Mouse (Mus musculus) CH12.LX (cell line): ENCODE measurements at regions not wholly inside any gene's neighbourhood (a gene's known extent, or its start where the extent isn't known, plus 50 kb on each side); places are given as distances from the start of the nearest gene placed in this dataset.

Source experiments
- DNase-seq: peaks from one replicate; pipeline ENCODE4 v3.0.0-alpha.2; 2013; ENCODE audit errors: extremely low read depth
- H3K27ac ChIP-seq: 2 replicates; pipeline ENCODE4 v1.5.1; 2012; ENCODE audit warnings: low read depth, mild to moderate bottlenecking, control low read depth, moderate library complexity; ENCODE audit not compliant: insufficient read depth
- H3K27me3 ChIP-seq: replicated peaks from 2 replicates; pipeline ENCODE3; 2012; ENCODE audit warnings: inconsistent platforms
- H3K36me3 ChIP-seq, 2 experiments: replicated peaks in 1 of 2; 2 replicates each; pipeline versions ENCODE3 to v1.6.1; 2012; ENCODE audit warnings: inconsistent platforms in 1 of 2, low read length in 1 of 2, mild to moderate bottlenecking in 1 of 2, mixed read lengths in 1 of 2, moderate library complexity in 1 of 2; ENCODE audit not compliant: control insufficient read depth in 1 of 2, insufficient read depth in 1 of 2
- H3K4me1 ChIP-seq, 2 experiments: 2 replicates each; pipeline ENCODE4 v1.6.1; 2012; ENCODE audit warnings: inconsistent platforms in 1 of 2, moderate library complexity in 1 of 2; ENCODE audit not compliant: insufficient read depth in 2 of 2, control insufficient read depth in 1 of 2
- H3K4me2 ChIP-seq: 2 replicates; pipeline ENCODE4 v1.6.1; 2012; ENCODE audit warnings: low read depth, mild to moderate bottlenecking, control low read depth; ENCODE audit not compliant: poor library complexity, insufficient read depth, severe bottlenecking
- H3K4me3 ChIP-seq, 3 experiments: fragments of 150-350 bp in 1 of 3; sonication (generic) in 1 of 3; replicated peaks in 1 of 3; 2 replicates each; pipeline versions ENCODE3 to v1.5.1; 2011 to 2012; ENCODE audit warnings: low read depth in 2 of 3, low read length in 2 of 3, mild to moderate bottlenecking in 2 of 3, moderate library complexity in 2 of 3, control low read depth in 1 of 3, improper control_type of control experiment in 1 of 3, inconsistent platforms in 1 of 3, mixed read lengths in 1 of 3; ENCODE audit not compliant: poor library complexity in 1 of 3
- H3K79me2 ChIP-seq: replicated peaks from 2 replicates; pipeline ENCODE4 v1.6.1; 2012; ENCODE audit warnings: mild to moderate bottlenecking, moderate library complexity; ENCODE audit not compliant: control insufficient read depth, poor library complexity, insufficient read depth, severe bottlenecking; ENCODE audit errors: extremely low read depth
- H3K9ac ChIP-seq: 2 replicates; pipeline ENCODE4 v1.6.1; 2012; ENCODE audit warnings: low read depth, mild to moderate bottlenecking, control low read depth, moderate library complexity; ENCODE audit not compliant: insufficient read depth
- H3K9me3 ChIP-seq: replicated peaks from 2 replicates; pipeline ENCODE3; 2012; ENCODE audit warnings: low read length, inconsistent platforms, mixed read lengths
- CTCF ChIP-seq, 2 experiments: IDR thresholded peaks in 1 of 2; conservative IDR thresholded peaks in 1 of 2; 2 replicates each; pipeline ENCODE4 v1.5.1; 2011 to 2012; ENCODE audit warnings: low read depth in 2 of 2, low read length in 2 of 2, improper control_type of control experiment in 1 of 2, inconsistent platforms in 1 of 2, mild to moderate bottlenecking in 1 of 2, moderate library complexity in 1 of 2
- ELF1 ChIP-seq: IDR thresholded peaks from 2 replicates; pipeline ENCODE4 v1.6.1; 2014; ENCODE audit warnings: low read depth, mild to moderate bottlenecking, inconsistent platforms, low read length, improper control_type of control experiment
- ETS1 ChIP-seq: conservative IDR thresholded peaks from 2 replicates; pipeline ENCODE4 v1.6.1; 2012; ENCODE audit warnings: low read depth, mild to moderate bottlenecking, inconsistent platforms, low read length, improper control_type of control experiment, moderate library complexity
- KAT2A ChIP-seq: IDR thresholded peaks from 2 replicates; pipeline ENCODE4 v1.6.1; 2012; ENCODE audit warnings: low read length, improper control_type of control experiment, inconsistent platforms; ENCODE audit not compliant: insufficient replicate concordance
- MAX ChIP-seq: IDR thresholded peaks from 2 replicates; pipeline ENCODE4 v1.6.1; 2011; ENCODE audit warnings: low read length, improper control_type of control experiment
- USF2 ChIP-seq: conservative IDR thresholded peaks from 2 replicates; pipeline ENCODE4 v1.6.1; 2011; ENCODE audit warnings: low read depth, low read length, improper control_type of control experiment
- ZMIZ1 ChIP-seq: IDR thresholded peaks from 2 replicates; pipeline ENCODE4 v1.6.1; 2012; ENCODE audit warnings: low read depth, mild to moderate bottlenecking, inconsistent platforms, low read length, improper control_type of control experiment
- ZNF384 ChIP-seq: IDR thresholded peaks from 2 replicates; pipeline ENCODE4 v1.6.1; 2012; ENCODE audit warnings: low read depth, low read length, improper control_type of control experiment, inconsistent platforms
- dilution Hi-C: fragments of 300-500 bp; cut with MboI; formaldehyde crosslinking; loops from 2 replicates; pipeline ENCODE4 v1.14.3; 2020; ENCODE audit warnings: low sequenced_read_pairs; ENCODE audit not compliant: extremely low pct_unique_long_range_greater_than_20kb, extremely low pct_ligation_motif_present
- in situ Hi-C: fragments of 300-500 bp; cut with MboI; formaldehyde crosslinking; loops from 3 replicates; pipeline ENCODE4 v1.14.3; 2019; ENCODE audit warnings: low sequenced_read_pairs, low pct_ligation_motif_present, low pct_unique_long_range_greater_than_20kb, mixed read lengths

DNA sequence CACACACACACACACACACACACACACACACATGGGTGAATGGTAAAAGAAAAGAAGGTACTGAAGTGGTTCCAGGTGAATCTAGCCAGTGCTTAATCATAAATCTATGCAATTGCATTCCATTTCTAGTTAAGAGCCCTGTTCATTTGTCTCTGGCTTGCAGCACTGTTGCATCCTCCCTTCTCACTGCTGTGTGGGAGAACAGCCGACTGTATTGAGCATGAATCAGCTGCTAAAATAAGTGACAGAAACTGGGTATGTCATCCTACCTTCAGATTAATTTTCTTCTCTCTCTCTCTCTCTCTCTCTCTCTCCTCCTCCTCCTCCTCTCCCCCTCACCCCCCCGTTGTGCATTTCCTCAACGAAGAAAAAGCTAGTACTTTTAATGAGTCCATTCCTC, 109.6 kb downstream of the Kcnj2 start:
- H3K36me3 ChIP-seq, result no peaks in the 10 kb centered on the region
- H3K79me2 ChIP-seq, result no peaks in the 10 kb centered on the region
- in situ Hi-C loops (no loop called here), dilution Hi-C loops (no loop called here)
- no peaks in the 10 kb centered on the region for H3K9me3 ChIP-seq
- no peak overlapping the region for H3K4me3 ChIP-seq
- H3K27me3 ChIP-seq, result no peaks in the 10 kb centered on the region
- no peaks in the 10 kb centered on the region for H3K4me1 ChIP-seq
- TF ChIP-seq CTCF (conservative IDR thresholded peaks at IDR 0.05 in 1 of 2, IDR thresholded peaks at IDR 0.05 in 1 of 2; ENCODE audit: low read depth in 2 of 2, low read length in 2 of 2) (no peak), MAX (no peak), USF2 (no peak), ZNF384 (no peak)
- TF ChIP-seq, all 38 proteins: peak for 0
- Histone ChIP-seq H3K4me2 (no peak overlapping the region), H3K9ac (no peak overlapping the region), H3K27ac (no peak overlapping the region)
- no peak for DNase-seq

- Histone ChIP-seq H3K4me3 (no peak overlapping the region), H3K4me1 (0 out of 4 replicates have a peak, but pooled peaks cover 0 to 3% of the 10 kb centered on the region in 2 experiments), H3K4me2 (no peak overlapping the region), H3K27ac (no peak overlapping the region), H3K27me3 (no peaks in the 10 kb centered on the region), H3K36me3 (no peaks in the 10 kb centered on the region), H3K9me3 (no peaks in the 10 kb centered on the region), H3K9ac (no peak overlapping the region), H3K79me2 (no peaks in the 10 kb centered on the region)
- dilution Hi-C loops, result no loop called here
- in situ Hi-C loops, result no loop called here
- DNase-seq, result no peak
- TF ChIP-seq ETS1, result no peak
Observed at GRCm38 (mm10) chr11:111177516-111177915, 111.6 kb downstream of the Kcnj2 start.

DNA sequence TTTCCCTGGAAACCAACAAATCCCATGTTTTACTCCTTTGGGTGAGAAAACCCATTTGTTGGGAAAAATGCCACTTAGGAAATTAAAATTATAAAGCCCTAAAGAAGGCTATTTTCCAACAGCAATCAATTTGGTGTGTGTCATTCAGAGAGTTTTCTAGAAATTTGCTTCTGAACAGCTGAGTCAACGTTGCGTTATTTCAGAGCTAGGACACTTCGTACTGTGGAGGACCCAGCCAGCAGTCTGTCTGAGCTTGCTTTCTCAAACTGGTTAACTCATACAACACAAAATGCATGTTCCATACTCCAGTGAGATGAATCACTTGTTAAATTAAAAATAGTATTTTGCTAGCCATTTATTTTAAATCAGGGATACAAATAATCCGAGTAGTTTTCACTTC, 131.5 kb downstream of the Kcnj2 start:
- H3K36me3 ChIP-seq, result no peaks in the 10 kb centered on the region
- no peak for TF ChIP-seq ZMIZ1
- H3K4me3 ChIP-seq, result no peak overlapping the region
- no peaks in the 10 kb centered on the region for H3K4me1 ChIP-seq
- no peaks in the 10 kb centered on the region for H3K9me3 ChIP-seq
- dilution Hi-C loops (no loop called here), in situ Hi-C loops (no loop called here)
- no peak overlapping the region for H3K27ac ChIP-seq
- DNase-seq, result no peak
- no peak overlapping the region for H3K4me2 ChIP-seq
- no peaks in the 10 kb centered on the region for H3K79me2 ChIP-seq
- no peaks in the 10 kb centered on the region for H3K27me3 ChIP-seq
- H3K9ac ChIP-seq, result no peak overlapping the region

DNA sequence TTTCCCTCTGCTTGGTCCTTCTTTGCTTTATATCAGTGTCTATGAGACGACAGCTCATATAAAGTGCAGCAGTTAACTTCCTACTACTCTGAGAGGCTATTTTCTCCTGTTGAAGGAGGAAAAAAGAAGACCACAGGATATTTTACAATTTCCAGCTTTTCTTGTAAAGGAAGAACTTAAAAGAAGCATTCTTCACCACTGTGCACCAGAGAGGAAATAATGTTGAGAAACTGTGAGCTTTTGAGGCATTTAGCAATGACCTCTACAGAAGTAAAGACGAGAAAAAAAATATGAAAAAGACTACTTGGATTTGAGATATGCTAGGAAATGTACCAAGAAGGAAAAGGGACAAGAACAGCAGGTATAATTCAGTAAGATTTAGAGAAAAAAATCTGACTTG, 134.5 kb downstream of the Kcnj2 start:
- Histone ChIP-seq H3K9ac (no peak overlapping the region), H3K4me2 (no peak overlapping the region), H3K27ac (no peak overlapping the region), H3K36me3 (no peaks in the 10 kb centered on the region), H3K79me2 (no peaks in the 10 kb centered on the region), H3K4me3 (no peak overlapping the region), H3K4me1 (no peaks in the 10 kb centered on the region), H3K9me3 (no peaks in the 10 kb centered on the region), H3K27me3 (no peaks in the 10 kb centered on the region)
- DNase-seq, result no peak
- dilution Hi-C loops, result no loop called here
- no peak for TF ChIP-seq MAX
- no peak for TF ChIP-seq KAT2A
- TF ChIP-seq ELF1, result no peak
- in situ Hi-C loops, result no loop called here
